Mouse (Mus musculus) heart, embryonic 14.5 days (tissue): ENCODE data around the gene Bpifa1. TPM values are rescaled to one million over a fixed set of nuclear protein-coding genes. Genes with fewer than 3 reads are reported as not detected.

ENCODE experiments used
- ATAC-seq: fragments of 200-750 bp; cut with Nextera tagmentation; 2 replicates; pipeline ENCODE4 v1.8.0; 2017; ENCODE audit warnings: low read depth, moderate TSS enrichment; ENCODE audit not compliant: insufficient number of reproducible peaks, insufficient read depth, low FRiP score
- H3K27ac ChIP-seq, 2 experiments: fragments of 200-500 bp in 1 of 2; fragments of 300-500 bp in 1 of 2; sonication (generic) in 1 of 2; replicated peaks in 1 of 2; 2 replicates each; pipeline ENCODE4 v1.5.1; 2012 to 2014; ENCODE audit warnings: low read depth in 2 of 2, low read length in 2 of 2, control low read depth in 1 of 2, mild to moderate bottlenecking in 1 of 2, mixed read lengths in 1 of 2; ENCODE audit not compliant: control insufficient read depth in 1 of 2, insufficient read depth in 1 of 2
- H3K27me3 ChIP-seq: fragments of 300-500 bp; sonication (generic); 2 replicates; pipeline ENCODE4 v1.6.1; 2014; ENCODE audit warnings: mild to moderate bottlenecking, low read length, control low read depth; ENCODE audit not compliant: control insufficient read depth, insufficient read depth
- H3K36me3 ChIP-seq: fragments of 300-500 bp; sonication (generic); 2 replicates; pipeline ENCODE4 v1.6.1; 2014; ENCODE audit warnings: mild to moderate bottlenecking, control low read depth, low read length, mixed read lengths; ENCODE audit not compliant: control insufficient read depth, insufficient read depth
- H3K4me1 ChIP-seq, 2 experiments: fragments of 200-500 bp in 1 of 2; fragments of 300-500 bp in 1 of 2; sonication (generic) in 1 of 2; 2 replicates each; pipeline ENCODE4 v1.6.1; 2012 to 2014; ENCODE audit warnings: low read length in 2 of 2, control low read depth in 1 of 2, mixed read lengths in 1 of 2; ENCODE audit not compliant: control insufficient read depth in 2 of 2, insufficient read depth in 2 of 2
- H3K4me2 ChIP-seq: fragments of 300-500 bp; sonication (generic); 2 replicates; pipeline ENCODE4 v1.6.1; 2014; ENCODE audit warnings: mild to moderate bottlenecking, low read length
- H3K4me3 ChIP-seq, 2 experiments: fragments of 200-500 bp in 1 of 2; fragments of 300-500 bp in 1 of 2; sonication (generic) in 1 of 2; 2 replicates each; pipeline ENCODE4 v1.5.1; 2012 to 2014; ENCODE audit warnings: low read length in 2 of 2, mild to moderate bottlenecking in 2 of 2, control low read depth in 1 of 2, low read depth in 1 of 2, moderate library complexity in 1 of 2; ENCODE audit not compliant: control insufficient read depth in 1 of 2, insufficient read depth in 1 of 2
- H3K9ac ChIP-seq: fragments of 300-500 bp; sonication (generic); 2 replicates; pipeline ENCODE4 v1.6.1; 2014; ENCODE audit warnings: mild to moderate bottlenecking, low read length
- H3K9me3 ChIP-seq: fragments of 300-500 bp; sonication (generic); 2 replicates; pipeline ENCODE4 v1.6.1; 2016; ENCODE audit warnings: low read length, control low read depth; ENCODE audit not compliant: control insufficient read depth
- WGBS: fragments of 180-500 bp; shearing (Covaris S2); extraction: QIAGEN DNeasy Blood & Tissue Kit; methylation state at CpG from one replicate; pipeline ENCODE4 v1.1.7; 2014; 5-methylcytosine and 5-hydroxymethylcytosine counted together
- polyA plus RNA-seq: library from polyadenylated mRNA; unstranded; fragments of >200 nt; fragmentation: Nextera tagmentation; extraction: Ambion mirVana; gene quantifications from 2 replicates; pipeline ENCODE4 v1.2.1, GENCODE M21; 2014

Bpifa1 gene
- polyA plus RNA-seq: not detected in 2 replicates

DNA sequence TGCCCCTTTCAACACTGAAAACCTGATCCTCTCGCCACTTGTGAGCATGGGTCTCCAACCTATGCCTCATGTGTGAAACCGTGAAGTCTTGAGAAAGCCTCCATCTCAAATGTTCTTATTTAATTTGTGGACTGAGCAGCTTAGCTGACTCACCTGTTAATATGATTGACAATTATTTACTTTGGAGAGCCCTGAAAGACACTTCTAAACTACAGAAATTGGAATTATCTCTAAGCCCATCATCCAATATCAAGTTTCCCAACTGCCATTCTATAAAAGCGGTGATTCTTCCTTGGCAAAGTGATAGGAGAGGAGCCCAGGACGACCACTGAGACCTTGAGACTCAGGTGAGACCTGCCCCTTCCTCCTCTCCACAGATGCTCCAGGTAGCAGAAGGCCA, at the start of gene Bpifa1:
Gene Bpifa1, plus strand, starts transcription at position 301 of the 400 bp plus-strand sequence.
- Histone ChIP-seq H3K36me3 (no peaks in the 10 kb centered on the region), H3K27me3 (no peaks in the 10 kb centered on the region), H3K27ac (no peak within 1 kb of the TSS), H3K4me1 (no peaks in the 10 kb centered on the region), H3K4me3 (no peak within 1 kb of the TSS), H3K9ac (no peak within 1 kb of the TSS), H3K4me2 (no peak within 1 kb of the TSS), H3K9me3 (no peaks in the 10 kb centered on the region)
- 77% methylated on average over 4 of the region's 4 CpGs for WGBS
- ATAC-seq: no peak

DNA sequence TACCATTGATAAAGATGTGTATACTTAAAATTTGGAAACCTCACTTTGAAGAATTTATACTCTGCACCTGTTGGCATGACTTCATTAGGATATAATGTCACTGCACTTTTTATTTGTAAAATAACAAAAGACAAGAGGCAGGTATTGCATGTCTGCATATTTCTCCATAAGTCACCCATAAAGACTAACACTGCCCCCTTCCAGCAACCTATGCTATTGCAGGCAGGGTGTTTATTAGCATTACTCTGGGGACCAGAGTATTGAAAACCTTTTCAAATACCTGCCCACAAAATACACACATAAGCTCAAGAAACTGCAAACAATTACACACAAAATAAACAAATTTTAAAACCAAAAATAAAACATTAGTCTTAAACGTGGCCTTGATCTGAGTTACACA, 44.9 kb upstream of the Bpifa1 start:
- 22% methylated on average over 1 of the region's 1 CpGs for WGBS
- H3K9ac ChIP-seq: no peak overlapping the region
- H3K27ac ChIP-seq: no peak overlapping the region
- no peak overlapping the region for H3K4me2 ChIP-seq
- H3K27me3 ChIP-seq: no peaks in the 10 kb centered on the region
- H3K36me3 ChIP-seq: no peaks in the 10 kb centered on the region
- no peak overlapping the region for H3K4me3 ChIP-seq
- ATAC-seq: no peak
- no peaks in the 10 kb centered on the region for H3K4me1 ChIP-seq
- H3K9me3 ChIP-seq: no peaks in the 10 kb centered on the region

DNA sequence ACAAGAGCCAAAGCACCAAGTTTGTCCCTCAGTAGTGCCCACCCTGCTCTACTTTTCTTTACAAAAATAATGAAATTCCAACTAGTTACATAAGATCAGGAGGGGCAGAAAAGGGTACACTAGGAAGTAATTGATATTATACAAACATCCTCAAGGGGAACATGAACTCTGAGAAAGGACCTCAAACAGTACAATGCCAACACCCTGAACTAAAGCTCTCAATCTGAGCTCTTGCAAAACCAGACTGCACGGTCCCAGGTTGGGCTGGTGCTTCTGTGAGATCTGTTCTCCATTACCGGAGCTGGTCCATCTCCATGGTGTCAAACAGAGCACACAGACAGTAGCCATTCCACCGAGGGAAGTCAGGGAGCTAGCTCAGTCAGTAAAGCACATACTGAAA, 25.3 kb upstream of the Bpifa1 start:
- Histone ChIP-seq H3K9me3 (no peaks in the 10 kb centered on the region), H3K36me3 (no peaks in the 10 kb centered on the region), H3K4me1 (no peaks in the 10 kb centered on the region), H3K4me3 (no peak overlapping the region), H3K9ac (no peak overlapping the region), H3K27ac (no peak overlapping the region), H3K27me3 (no peaks in the 10 kb centered on the region), H3K4me2 (no peak overlapping the region)
- 72% methylated on average over 3 of the region's 3 CpGs for WGBS
- no peak for ATAC-seq

GRCm38 (mm10) chr2:154130120-154130519, 12.6 kb upstream of the Bpifa1 start, which contains the start of gene Bpifa3:
Gene Bpifa3, plus strand, starts transcription at chr2:154130336.
- no peak within 1 kb of the TSS for H3K4me2 ChIP-seq
- no peaks in the 10 kb centered on the region for H3K4me1 ChIP-seq
- WGBS: 47% methylated on average over 2 of the region's 2 CpGs
- H3K27ac ChIP-seq: no peak within 1 kb of the TSS
- H3K4me3 ChIP-seq: no peak within 1 kb of the TSS
- no peak for ATAC-seq
- H3K27me3 ChIP-seq: no peaks in the 10 kb centered on the region
- H3K36me3 ChIP-seq: no peaks in the 10 kb centered on the region
- no peaks in the 10 kb centered on the region for H3K9me3 ChIP-seq
- no peak within 1 kb of the TSS for H3K9ac ChIP-seq

GRCm38 (mm10) chr2:154143735-154144134, 1.1 kb downstream of the Bpifa1 start:
- H3K36me3 ChIP-seq: no peaks in the 10 kb centered on the region
- no peaks in the 10 kb centered on the region for H3K4me1 ChIP-seq
- no peaks in the 10 kb centered on the region for H3K9me3 ChIP-seq
- H3K4me2 ChIP-seq: no peak overlapping the region
- 64% methylated on average over 3 of the region's 3 CpGs for WGBS
- no peaks in the 10 kb centered on the region for H3K27me3 ChIP-seq
- no peak overlapping the region for H3K27ac ChIP-seq
- ATAC-seq: no peak
- no peak overlapping the region for H3K4me3 ChIP-seq
- no peak overlapping the region for H3K9ac ChIP-seq

DNA sequence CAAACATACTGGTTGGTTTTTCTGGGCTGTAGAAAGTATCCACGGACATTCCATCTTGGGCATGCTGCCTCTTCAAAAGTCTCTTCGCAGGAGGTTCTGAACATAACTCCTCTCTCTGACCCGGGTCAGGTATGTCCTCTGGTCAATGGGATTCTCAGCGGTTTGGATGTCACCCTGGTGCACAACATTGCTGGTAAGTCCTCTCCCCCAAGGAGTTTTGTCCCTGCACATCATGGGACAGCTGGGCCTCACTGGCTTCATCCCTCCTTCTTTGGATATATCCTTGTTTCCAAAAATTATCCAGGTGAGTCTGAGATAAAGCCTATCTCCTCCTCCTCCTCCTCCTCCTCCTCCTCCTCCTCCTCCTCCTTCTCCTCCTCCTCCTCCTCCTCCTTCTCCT, 4.8 kb downstream of the Bpifa1 start:
- H3K36me3 ChIP-seq: no peaks in the 10 kb centered on the region
- H3K27me3 ChIP-seq: no peaks in the 10 kb centered on the region
- no peak overlapping the region for H3K4me2 ChIP-seq
- H3K9me3 ChIP-seq: no peaks in the 10 kb centered on the region
- no peak overlapping the region for H3K27ac ChIP-seq
- no peaks in the 10 kb centered on the region for H3K4me1 ChIP-seq
- no peak overlapping the region for H3K9ac ChIP-seq
- no peak for ATAC-seq
- WGBS: 72% methylated on average over 4 of the region's 4 CpGs
- no peak overlapping the region for H3K4me3 ChIP-seq

DNA sequence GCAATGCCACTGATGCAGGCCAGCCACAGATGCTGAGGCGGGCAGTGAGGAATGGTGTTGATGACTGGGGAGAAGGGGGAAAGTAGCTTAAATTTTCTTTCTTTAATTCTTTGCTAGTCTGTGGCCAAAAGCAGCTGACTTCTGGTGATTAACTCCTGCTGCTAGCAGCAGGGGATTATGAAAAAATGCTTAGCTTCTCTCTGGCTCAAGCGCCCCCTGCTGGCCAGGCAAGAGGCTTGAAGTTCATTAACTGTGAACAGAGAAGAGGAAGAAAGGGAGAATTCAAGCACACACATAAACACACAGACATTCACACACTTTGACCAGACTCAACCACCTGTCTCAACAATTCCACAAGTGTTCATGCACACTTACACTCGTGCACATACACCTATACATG, 15.8 kb downstream of the Bpifa1 start:
- Histone ChIP-seq H3K27me3 (no peaks in the 10 kb centered on the region), H3K4me1 (no peaks in the 10 kb centered on the region), H3K27ac (no peak overlapping the region), H3K4me2 (no peak overlapping the region), H3K9me3 (peaks cover 14% of the 10 kb centered on the region), H3K9ac (no peak overlapping the region), H3K36me3 (no peaks in the 10 kb centered on the region), H3K4me3 (no peak overlapping the region)
- no peak for ATAC-seq
- WGBS: 27% methylated on average over 3 of the region's 3 CpGs

DNA sequence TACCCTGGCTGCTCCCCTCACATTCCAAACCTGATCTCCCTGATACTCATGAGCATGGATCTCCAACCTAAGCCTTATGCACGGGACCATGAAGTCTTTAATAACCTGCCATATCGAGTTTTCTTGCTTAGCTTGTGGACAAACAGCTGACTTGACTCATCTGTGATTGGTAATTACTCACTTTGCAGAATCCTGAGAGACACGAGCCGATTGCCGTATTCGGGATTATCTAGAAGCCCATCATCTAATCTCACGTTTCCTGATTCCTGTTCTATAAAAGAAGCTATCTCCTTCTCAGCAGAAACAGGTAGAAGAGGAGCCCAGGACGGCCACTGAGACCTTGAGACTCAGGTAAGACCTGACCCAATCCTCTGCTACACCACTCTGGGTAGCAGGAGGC, 19.6 kb downstream of the Bpifa1 start, which contains the start of gene Bpifa5:
Gene Bpifa5, plus strand, starts transcription at position 301 of the 400 bp plus-strand sequence.
- H3K27ac ChIP-seq: no peak within 1 kb of the TSS
- no peak for ATAC-seq
- no peak within 1 kb of the TSS for H3K4me3 ChIP-seq
- no peaks in the 10 kb centered on the region for H3K36me3 ChIP-seq
- H3K27me3 ChIP-seq: no peaks in the 10 kb centered on the region
- no peak within 1 kb of the TSS for H3K9ac ChIP-seq
- no peaks in the 10 kb centered on the region for H3K4me1 ChIP-seq
- H3K9me3 ChIP-seq: peaks cover 14% of the 10 kb centered on the region
- no peak within 1 kb of the TSS for H3K4me2 ChIP-seq
- WGBS: 73% methylated on average over 8 of the region's 8 CpGs
